Mouse (Mus musculus) MEL (cell line): ENCODE data around the gene Gm10322.
A peak's percentile ranks its signal among the peaks of the same experiment; 100 is the strongest.

Experiments used
- CTCF ChIP-seq, 3 experiments: IDR thresholded peaks in 2 of 3; conservative IDR thresholded peaks in 1 of 3; 2 replicates each; pipeline ENCODE4 v1.5.1; 2011 to 2012; ENCODE audit warnings: low read length in 3 of 3, low read depth in 2 of 3, mild to moderate bottlenecking in 2 of 3, improper control_type of control experiment in 1 of 3, inconsistent platforms in 1 of 3, mixed read lengths in 1 of 3, moderate library complexity in 1 of 3; ENCODE audit not compliant: control insufficient read depth in 1 of 3, insufficient read depth in 1 of 3, poor library complexity in 1 of 3, severe bottlenecking in 1 of 3
- E2F4 ChIP-seq: IDR thresholded peaks from 2 replicates; pipeline ENCODE4 v1.6.1; 2011; ENCODE audit warnings: low read depth, low read length, improper control_type of control experiment, borderline replicate concordance
- EP300 ChIP-seq, 2 experiments: IDR thresholded peaks; 2 replicates each; pipeline ENCODE4 v1.6.1; 2011; ENCODE audit warnings: improper control_type of control experiment in 2 of 2, low read length in 2 of 2, low read depth in 1 of 2, mild to moderate bottlenecking in 1 of 2
- KAT2A ChIP-seq: conservative IDR thresholded peaks from 2 replicates; pipeline ENCODE4 v1.6.1; 2012; ENCODE audit warnings: low read depth, low read length, improper control_type of control experiment, inconsistent platforms
- MEF2A ChIP-seq: IDR thresholded peaks from 2 replicates; pipeline ENCODE4 v1.6.1; 2014; ENCODE audit warnings: low read depth, mild to moderate bottlenecking, inconsistent platforms, low read length, improper control_type of control experiment; ENCODE audit not compliant: poor library complexity, insufficient replicate concordance, severe bottlenecking; ENCODE audit errors: extremely low read depth
- POLR2A ChIP-seq, 2 experiments: IDR thresholded peaks; 2 replicates each; pipeline ENCODE4 v1.6.1; 2011 to 2012; ENCODE audit warnings: low read length in 2 of 2, mild to moderate bottlenecking in 2 of 2, control low read depth in 1 of 2, improper control_type of control experiment in 1 of 2, low read depth in 1 of 2, moderate library complexity in 1 of 2; ENCODE audit not compliant: control insufficient read depth in 1 of 2, insufficient read depth in 1 of 2, poor library complexity in 1 of 2
- TBP ChIP-seq: IDR thresholded peaks from 2 replicates; pipeline ENCODE4 v1.8.0; 2011; ENCODE audit warnings: low read depth, low read length, improper control_type of control experiment
- TCF12 ChIP-seq: IDR thresholded peaks from 2 replicates; pipeline ENCODE4 v1.6.1; 2014; ENCODE audit warnings: low read depth, mild to moderate bottlenecking, inconsistent platforms, low read length, improper control_type of control experiment, moderate library complexity
- ZKSCAN1 ChIP-seq: IDR thresholded peaks from 2 replicates; pipeline ENCODE4 v1.6.1; 2012; ENCODE audit warnings: low read depth, mild to moderate bottlenecking, inconsistent platforms, low read length, improper control_type of control experiment, moderate library complexity

DNA sequence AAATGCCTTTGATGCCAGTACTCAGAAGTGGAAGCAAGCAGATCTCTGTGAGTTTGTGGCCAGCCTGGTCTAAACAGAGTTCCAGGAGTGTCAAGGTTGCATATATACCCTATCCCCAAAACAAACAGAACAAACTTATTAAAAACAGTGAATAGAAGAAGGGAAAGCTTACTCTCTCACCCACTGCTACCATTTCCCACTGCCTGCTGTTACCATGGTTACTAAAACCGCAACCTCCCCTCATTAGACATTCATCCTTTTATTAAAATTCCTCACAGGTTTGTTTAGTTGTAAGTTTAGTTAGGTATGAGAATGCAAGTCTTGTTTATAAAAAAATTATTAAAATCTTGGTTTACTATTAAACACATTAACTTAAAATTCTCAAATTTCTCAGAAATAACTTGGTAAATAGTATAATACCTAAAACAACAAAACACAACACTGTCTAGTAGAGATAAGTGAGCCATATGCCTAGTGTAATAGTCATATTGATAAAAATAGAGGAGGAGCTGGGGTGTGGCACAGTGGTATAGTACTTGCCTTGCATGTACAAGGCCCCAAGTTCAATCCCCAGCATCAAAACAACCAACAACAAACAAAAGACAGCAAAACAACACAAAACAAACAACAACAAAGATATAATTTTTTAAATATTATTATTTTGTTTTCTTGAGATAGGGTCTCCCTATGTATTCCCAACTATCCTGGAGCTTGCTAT is 33.9 kb upstream of the Gm10322 start:
- TF ChIP-seq E2F4, result no peak
- TF ChIP-seq EP300 (IDR thresholded peaks at IDR 0.05; ENCODE audit: low read depth in 1 of 2, low read length in 2 of 2), result no peak
- no peak for TF ChIP-seq MEF2A
- TF ChIP-seq KAT2A, result no peak
- TF ChIP-seq CTCF (IDR thresholded peaks at IDR 0.05 in 2 of 3, conservative IDR thresholded peaks at IDR 0.05 in 1 of 3; ENCODE audit: control insufficient read depth in 1 of 3, insufficient read depth in 1 of 3, low read depth in 2 of 3, low read length in 3 of 3, poor library complexity in 1 of 3, severe bottlenecking in 1 of 3), result no peak
- no peak for TF ChIP-seq ZKSCAN1
- 0 out of 2 replicates have a peak, but pooled peaks have one; percentile 20 for TF ChIP-seq TCF12
- TF ChIP-seq POLR2A (IDR thresholded peaks at IDR 0.05; ENCODE audit: control insufficient read depth in 1 of 2, insufficient read depth in 1 of 2, low read depth in 1 of 2, low read length in 2 of 2, poor library complexity in 1 of 2), result no peak
- peak; percentile 99 for TF ChIP-seq TBP
